Mouse (Mus musculus): ENCODE results near the gene Igf1r.
A peak's percentile ranks its signal among the peaks of the same experiment; 100 is the strongest.

Igf1r gene

DNA sequence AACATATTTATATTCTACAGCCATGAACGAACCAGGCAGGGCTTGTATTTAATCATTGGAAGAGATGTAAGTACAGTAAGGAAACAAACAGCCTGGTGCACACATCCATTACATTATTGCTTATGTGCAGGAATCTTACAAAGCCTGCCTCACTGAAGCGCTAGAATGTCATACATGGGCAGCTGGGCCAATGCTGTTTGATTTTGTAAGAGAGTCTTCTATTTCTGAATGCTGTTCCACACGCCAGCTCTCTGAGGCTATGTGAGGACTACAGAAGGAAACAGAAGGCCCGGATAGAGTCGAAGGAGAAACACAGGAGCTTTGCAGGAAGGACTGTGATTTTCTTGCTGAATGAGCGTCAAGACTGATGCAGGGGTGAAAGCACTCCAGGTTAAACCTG is 136.2 kb downstream of the Igf1r start:
- DNase-seq = no peak

- DNase-seq = no peak
These were observed 137.1 kb downstream of the Igf1r start for GRCm38 (mm10) chr7:68089725-68090124.

DNA sequence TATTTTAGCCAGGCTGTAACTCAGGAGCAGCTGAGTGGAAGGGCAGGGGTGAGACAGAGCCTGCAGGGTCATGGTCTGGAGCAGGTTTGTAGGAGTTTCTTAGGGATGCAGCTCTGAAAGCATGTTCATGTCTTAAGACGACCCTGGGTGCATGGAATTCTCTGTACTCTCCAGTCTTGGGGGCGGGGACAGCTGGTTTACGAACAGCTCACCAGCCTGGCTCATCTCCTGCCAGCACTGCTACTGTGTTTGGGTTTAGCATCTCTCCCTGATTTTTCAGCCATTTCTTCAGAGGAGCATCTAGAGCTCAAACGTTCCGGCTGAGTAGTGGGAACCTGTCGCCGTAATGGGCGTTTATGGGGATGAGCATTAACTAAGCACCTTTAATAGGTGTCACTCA is 137.9 kb downstream of the Igf1r start:
- DNase-seq = no peak

DNA sequence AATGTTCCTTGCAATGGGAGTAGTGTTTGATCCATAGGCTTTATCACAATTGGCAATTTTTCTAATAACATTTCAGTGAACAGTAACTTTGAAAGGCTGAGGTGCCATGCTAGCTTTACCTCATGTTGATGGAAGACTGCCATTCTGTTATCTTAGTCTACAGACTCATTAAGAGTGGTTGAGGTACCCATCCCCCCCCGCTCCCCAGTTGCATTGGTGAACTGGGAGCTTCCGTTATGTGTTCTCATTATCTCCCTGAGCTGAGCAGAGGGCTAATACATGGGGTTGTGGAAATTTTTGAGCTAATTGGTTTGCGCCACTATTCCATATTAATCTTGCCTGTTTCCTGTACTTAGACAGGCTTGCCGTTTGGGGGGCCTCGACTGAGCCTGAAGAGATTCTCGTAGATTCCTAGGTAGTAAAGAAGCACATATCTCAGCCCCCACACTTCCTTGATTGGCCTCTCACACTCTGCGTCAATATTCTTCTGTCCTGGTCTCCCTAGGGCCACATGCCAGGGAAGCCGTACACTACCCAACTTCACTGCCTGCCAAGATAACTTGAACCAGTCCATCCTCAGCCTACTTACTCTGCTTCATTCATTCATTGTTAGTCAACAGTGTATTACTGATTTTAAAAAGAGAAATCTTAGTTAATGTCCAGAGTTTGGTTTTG is 139.8 kb downstream of the Igf1r start:
- DNase-seq = no peak

- DNase-seq = no peak
These were observed 141.2 kb downstream of the Igf1r start for GRCm38 (mm10) chr7:68093817-68094216.

- DNase-seq = no peak
These were observed 142.9 kb downstream of the Igf1r start for GRCm38 (mm10) chr7:68095574-68095973.

DNA sequence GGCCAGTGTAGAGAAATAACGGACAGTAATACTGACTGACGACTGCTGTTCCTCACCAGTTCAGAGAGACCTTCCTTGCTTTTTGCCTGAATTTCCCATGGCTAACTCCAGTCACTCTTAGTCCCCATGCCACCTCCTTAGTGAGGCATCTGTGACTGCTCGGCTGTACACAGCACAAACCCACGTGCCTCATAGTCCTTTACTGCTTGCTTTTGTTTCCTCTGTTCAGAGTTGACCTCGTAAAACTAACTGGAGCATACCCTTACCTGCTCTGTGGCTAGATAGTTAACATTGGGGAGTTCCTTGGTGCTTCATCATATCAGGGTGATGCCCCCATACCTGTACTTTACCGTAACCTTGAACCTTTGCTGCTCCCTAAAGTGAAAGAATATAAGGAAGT is 143.8 kb downstream of the Igf1r start:
- DNase-seq = no peak

DNA sequence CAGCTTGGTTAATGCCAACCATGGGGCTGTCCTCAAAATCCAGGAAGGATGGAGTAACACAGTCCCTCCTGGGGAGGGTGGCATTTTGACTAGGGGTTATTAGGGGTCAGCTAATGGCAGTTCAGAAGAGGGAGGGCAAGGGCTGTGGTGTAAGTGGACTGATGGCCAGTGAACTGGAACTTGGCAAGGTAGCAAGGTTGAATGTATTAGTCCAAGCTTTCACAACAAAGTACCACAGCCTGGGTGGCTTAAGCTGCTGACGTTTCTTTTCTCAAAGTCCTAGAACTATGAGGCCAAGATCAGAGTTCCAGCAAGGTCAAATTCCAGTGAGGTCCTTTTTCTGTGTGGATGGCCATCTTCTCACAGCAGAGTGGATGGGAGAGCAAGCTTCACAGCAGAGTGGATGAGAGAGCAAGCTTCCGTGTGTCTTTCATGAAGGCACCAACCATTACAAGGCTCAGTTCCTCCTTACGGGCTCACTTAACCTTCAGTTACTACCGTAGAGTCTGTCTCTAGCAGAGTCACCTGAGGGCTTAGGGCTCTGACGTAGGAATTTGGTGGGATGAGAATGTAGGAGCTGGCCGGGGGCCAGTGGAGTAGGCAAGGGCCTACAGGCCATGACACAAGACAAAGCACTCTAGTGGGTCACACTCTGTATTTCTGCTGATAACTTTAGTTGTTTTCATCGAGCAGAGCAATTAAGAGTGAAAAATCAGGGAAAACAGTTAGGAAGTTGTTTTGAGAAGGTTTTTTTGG is 144.6 kb downstream of the Igf1r start:
- DNase-seq = no peak

GRCm38 (mm10) chr7:68098098-68098497 is 145.5 kb downstream of the Igf1r start:
- no peak for DNase-seq

DNA sequence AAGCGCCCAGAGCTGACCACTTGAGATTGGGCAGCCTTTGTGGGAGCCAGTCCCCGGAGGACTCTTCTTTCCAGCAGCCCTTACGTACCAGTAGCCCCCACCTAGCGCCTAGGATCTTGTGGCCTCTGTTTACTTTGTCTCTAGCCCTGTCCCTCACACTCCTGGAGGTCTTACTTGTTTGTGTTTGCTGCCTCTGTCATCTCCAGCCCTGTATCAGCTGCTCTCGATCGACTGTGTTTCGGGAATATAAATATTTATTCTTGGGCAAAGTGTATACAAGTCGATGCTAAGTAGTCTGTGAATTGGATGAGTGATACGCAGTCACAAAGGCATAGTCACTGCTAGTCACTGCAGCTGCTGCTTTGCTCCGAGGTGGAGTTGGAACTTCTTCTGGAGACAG is 147.8 kb downstream of the Igf1r start:
- DNase-seq = no peak

GRCm38 (mm10) chr7:68102456-68103177 is 150.0 kb downstream of the Igf1r start:
- DNase-seq = peak; percentile 56

- no peak for DNase-seq
These were observed 150.5 kb downstream of the Igf1r start for GRCm38 (mm10) chr7:68103178-68103530.

GRCm38 (mm10) chr7:68111532-68111931 is 158.9 kb downstream of the Igf1r start:
- DNase-seq = no peak

GRCm38 (mm10) chr7:68112582-68112981 is 160.0 kb downstream of the Igf1r start:
- no peak for DNase-seq

- DNase-seq = no peak
These were observed 161.7 kb downstream of the Igf1r start for GRCm38 (mm10) chr7:68114364-68114763.

GRCm38 (mm10) chr7:68114983-68115715 is 162.5 kb downstream of the Igf1r start:
- no peak for DNase-seq

- DNase-seq = no peak
These were observed 164.9 kb downstream of the Igf1r start for GRCm38 (mm10) chr7:68117567-68117966.

DNA sequence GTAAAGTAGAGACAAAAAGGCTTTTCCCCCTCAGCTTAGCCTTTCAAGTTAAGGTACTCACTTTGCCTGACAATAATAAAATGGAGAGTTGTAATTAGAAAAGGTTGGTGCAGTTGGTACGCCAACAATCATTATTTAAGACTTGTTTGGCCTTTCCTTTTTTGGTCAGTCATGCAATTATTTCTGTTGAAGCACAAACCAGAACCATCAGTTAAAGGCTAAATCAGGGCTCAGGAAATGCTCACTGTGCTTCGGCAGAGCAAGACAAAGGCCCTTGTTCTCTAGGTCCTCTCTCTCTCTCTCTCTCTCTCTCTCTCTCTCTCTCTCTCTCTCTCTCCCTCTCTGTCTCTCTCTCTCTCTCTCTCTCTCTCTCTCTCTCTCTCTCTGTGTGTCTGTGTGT is 165.4 kb downstream of the Igf1r start:
- no peak for DNase-seq

GRCm38 (mm10) chr7:68119605-68120004 is 167.0 kb downstream of the Igf1r start:
- DNase-seq = no peak

GRCm38 (mm10) chr7:68122418-68122817 is 169.8 kb downstream of the Igf1r start:
- DNase-seq = no peak

DNA sequence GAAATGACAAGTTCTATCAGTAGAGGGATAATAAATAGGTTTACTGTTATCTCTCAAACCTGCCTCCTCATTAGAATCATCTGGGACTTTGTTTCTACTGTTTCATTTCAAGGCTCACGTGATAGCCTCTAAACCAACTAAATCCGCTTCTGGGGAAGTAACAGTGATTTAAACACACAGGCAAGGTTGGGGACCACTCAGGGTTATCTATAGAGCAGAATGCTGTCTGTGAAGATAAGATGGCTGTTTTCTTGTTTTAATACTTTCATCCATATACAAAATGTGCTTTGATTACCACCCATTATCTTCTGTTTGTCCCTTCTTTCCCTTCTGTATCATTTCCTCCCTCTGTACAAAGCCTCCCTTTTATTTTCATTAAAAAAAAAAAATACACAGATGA is 172.7 kb downstream of the Igf1r start:
- no peak for DNase-seq

GRCm38 (mm10) chr7:68127799-68128261 is 175.2 kb downstream of the Igf1r start:
- DNase-seq = peak; percentile 60

DNA sequence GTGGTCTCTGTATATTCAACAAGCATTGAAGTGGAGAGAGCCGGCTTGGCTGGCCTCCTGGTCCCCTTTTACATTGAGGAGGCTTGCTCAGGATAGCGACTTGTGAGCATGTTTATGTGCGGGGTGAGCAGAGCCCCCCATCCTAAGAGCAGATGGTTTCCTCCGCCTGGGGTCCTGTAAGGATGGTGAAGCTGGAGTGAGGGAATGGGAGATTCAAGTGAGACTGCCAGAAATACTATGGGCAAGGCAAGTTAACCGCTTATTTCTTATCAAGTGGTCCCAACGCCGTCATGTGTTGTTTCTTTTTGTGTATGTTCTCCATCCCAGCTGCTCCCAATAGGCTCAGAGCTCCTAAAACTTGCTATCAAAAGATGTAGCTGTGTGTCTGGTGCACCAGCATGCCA is 175.6 kb downstream of the Igf1r start:
- peak; percentile 48 for DNase-seq
